Mouse (Mus musculus): ENCODE measurements at regions not wholly inside any gene's neighbourhood (a gene's known extent, or its start where the extent isn't known, plus 50 kb on each side); places are given as distances from the start of the nearest gene placed in this dataset.

DNA sequence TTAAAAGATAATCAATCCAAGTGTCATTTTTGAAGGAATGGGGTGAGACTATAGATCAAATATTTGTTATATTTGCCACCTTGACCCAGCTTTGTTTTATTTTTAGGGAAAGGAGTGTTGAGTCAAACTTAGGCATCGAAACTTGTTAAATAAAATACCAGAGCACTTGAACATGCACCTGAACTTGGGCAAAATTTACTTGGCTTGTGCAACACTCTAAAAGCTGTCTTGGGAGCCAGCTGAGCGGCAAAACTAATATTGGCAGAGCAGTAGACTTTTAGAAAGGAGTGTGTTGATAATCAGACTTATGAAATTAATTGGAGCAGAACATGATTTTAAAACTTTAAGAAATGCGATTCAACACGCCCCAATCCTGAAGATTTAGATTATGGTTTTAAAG, 346.7 kb downstream of the Samd5 start:
- TF ChIP-seq TCF12 (IDR thresholded peaks at IDR 0.05; ENCODE audit: low read depth, low read length) (no peak), POLR2A (IDR thresholded peaks at IDR 0.05; ENCODE audit: low read depth, low read length) (no peak), MAX (IDR thresholded peaks at IDR 0.05; ENCODE audit: low read length) (no peak), CTCF (conservative IDR thresholded peaks at IDR 0.05 in 1 of 2, IDR thresholded peaks at IDR 0.05 in 1 of 2; ENCODE audit: low read depth in 2 of 2, low read length in 2 of 2) (no peak), PAX5 (IDR thresholded peaks at IDR 0.05; ENCODE audit: low read length) (no peak), ZC3H11A (IDR thresholded peaks at IDR 0.05; ENCODE audit: low read depth, low read length) (no peak), NRF1 (IDR thresholded peaks at IDR 0.05; ENCODE audit: low read depth, low read length) (no peak), JUND (conservative IDR thresholded peaks at IDR 0.05; ENCODE audit: low read depth, low read length) (no peak), ELF1 (IDR thresholded peaks at IDR 0.05; ENCODE audit: low read depth, low read length) (no peak), EP300 (IDR thresholded peaks at IDR 0.05; ENCODE audit: low read length) (no peak), CHD2 (IDR thresholded peaks at IDR 0.05; ENCODE audit: low read length) (no peak), HCFC1 (IDR thresholded peaks at IDR 0.05; ENCODE audit: low read depth, low read length) (no peak), GABPA (IDR thresholded peaks at IDR 0.05; ENCODE audit: insufficient replicate concordance, low read depth, low read length) (no peak), MYC (IDR thresholded peaks at IDR 0.05; ENCODE audit: low read depth, low read length) (no peak)

Data from CH12.LX (cell line).